Mouse (Mus musculus) stomach, embryonic 16.5 days (tissue): ENCODE results near the gene Tat. TPM values are rescaled to one million over a fixed set of nuclear protein-coding genes. Genes with fewer than 3 reads are reported as not detected.

Source experiments
- ATAC-seq: fragments of 200-750 bp; cut with Nextera tagmentation; 2 replicates; pipeline ENCODE4 v1.8.0; 2017; ENCODE audit warnings: moderate number of reproducible peaks, moderate TSS enrichment; ENCODE audit not compliant: insufficient read depth, low FRiP score
- H3K27ac ChIP-seq: fragments of 300-500 bp; sonication (generic); 2 replicates; pipeline ENCODE4 v1.5.1; 2014; ENCODE audit warnings: low read length
- H3K27me3 ChIP-seq: fragments of 300-500 bp; sonication (generic); 2 replicates; pipeline ENCODE4 v1.6.1; 2014; ENCODE audit warnings: low read length, control low read depth, mixed read lengths; ENCODE audit not compliant: control insufficient read depth, insufficient read depth
- H3K36me3 ChIP-seq: fragments of 300-500 bp; sonication (generic); 2 replicates; pipeline ENCODE4 v1.6.1; 2014; ENCODE audit warnings: low read length; ENCODE audit not compliant: control insufficient read depth, insufficient read depth
- H3K4me1 ChIP-seq: fragments of 300-500 bp; sonication (generic); 2 replicates; pipeline ENCODE4 v1.6.1; 2014; ENCODE audit warnings: low read length, control low read depth, mixed read lengths; ENCODE audit not compliant: control insufficient read depth, insufficient read depth
- H3K4me2 ChIP-seq: fragments of 300-500 bp; sonication (generic); 2 replicates; pipeline ENCODE4 v1.6.1; 2014; ENCODE audit warnings: low read depth, low read length, mixed read lengths
- H3K4me3 ChIP-seq: fragments of 300-500 bp; sonication (generic); replicated peaks from 2 replicates; pipeline ENCODE4 v1.5.1; 2014; ENCODE audit warnings: mild to moderate bottlenecking, low read length
- H3K9ac ChIP-seq: fragments of 300-500 bp; sonication (generic); 2 replicates; pipeline ENCODE4 v1.6.1; 2014; ENCODE audit warnings: low read length
- H3K9me3 ChIP-seq: fragments of 300-500 bp; sonication (generic); replicated peaks from 2 replicates; pipeline ENCODE4 v1.6.1; 2016; ENCODE audit warnings: low read length, control low read depth; ENCODE audit not compliant: control insufficient read depth
- whole genome bisulfite sequencing: fragments of 180-500 bp; shearing (Covaris S2); extraction: QIAGEN DNeasy Blood & Tissue Kit; methylation state at CpG from one replicate; pipeline ENCODE4 v1.1.7; 2014; 5-methylcytosine and 5-hydroxymethylcytosine counted together
- polyA plus RNA-seq: library from polyadenylated mRNA; unstranded; fragments of >200 nt; fragmentation: Nextera tagmentation; extraction: Ambion mirVana; gene quantifications from 2 replicates; pipeline ENCODE4 v1.2.1, GENCODE M21; 2015

Tat gene
- not detected in 2 replicates for polyA plus RNA-seq

- Histone ChIP-seq H3K27ac (no peak within 1 kb of the TSS), H3K4me1 (no peaks in the 10 kb centered on the region), H3K4me3 (no peak within 1 kb of the TSS), H3K4me2 (no peak within 1 kb of the TSS), H3K36me3 (no peaks in the 10 kb centered on the region), H3K9me3 (no peaks in the 10 kb centered on the region), H3K27me3 (no peaks in the 10 kb centered on the region), H3K9ac (no peak within 1 kb of the TSS)
- no peak for ATAC-seq
- 79% methylated on average over 8 of the region's 8 CpGs for WGBS
Observed at GRCm38 (mm10) chr8:109990224-109990623, at the start of gene Tat. Tat (plus strand) TSS chr8:109990437.

DNA sequence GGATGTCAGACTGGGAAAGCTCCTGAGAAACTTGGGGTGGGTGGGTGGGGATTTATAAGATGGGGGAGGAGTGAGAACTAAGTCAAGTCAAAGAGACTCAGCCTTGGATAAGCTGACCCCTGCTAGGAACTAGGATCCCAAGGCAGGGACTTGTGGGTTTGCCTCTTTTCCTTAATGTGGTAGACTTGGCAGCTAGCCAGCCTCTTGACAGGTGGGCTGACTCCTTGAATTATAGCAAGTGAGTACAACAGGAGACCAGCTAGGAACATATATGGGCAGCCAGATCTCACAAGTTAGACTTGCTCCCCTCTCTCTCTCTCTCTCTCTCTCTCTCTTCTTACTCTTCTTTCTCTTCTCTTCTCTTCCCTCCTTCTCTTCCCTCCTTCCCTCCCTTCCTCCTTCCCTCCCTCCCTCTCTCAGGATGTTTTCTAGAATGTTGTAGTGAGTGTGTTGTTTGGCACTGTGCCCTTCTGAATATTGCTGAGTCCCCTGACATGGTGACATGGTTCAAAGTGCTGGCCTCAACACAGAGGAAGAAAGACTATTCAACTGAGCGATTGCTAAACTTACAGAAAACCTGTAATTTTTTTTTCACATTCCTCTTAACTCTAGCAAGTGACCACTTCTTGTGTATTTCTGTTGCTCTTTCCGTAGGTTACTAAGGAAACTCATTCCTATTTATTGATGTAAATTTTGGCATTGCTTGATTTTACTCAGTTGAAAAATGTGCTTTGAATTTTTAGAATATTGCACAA, 48.5 kb upstream of the Tat start:
- WGBS = 64% methylated on average over 2 of the region's 2 CpGs
- no peak overlapping the region for H3K27ac ChIP-seq
- H3K4me2 ChIP-seq = no peak overlapping the region
- H3K4me3 ChIP-seq = no peak overlapping the region
- peaks cover 11% of the 10 kb centered on the region for H3K36me3 ChIP-seq
- no peak for ATAC-seq
- H3K4me1 ChIP-seq = peaks cover 5% of the 10 kb centered on the region; the same call in 1 of the 2 replicates
- H3K9ac ChIP-seq = no peak overlapping the region
- no peaks in the 10 kb centered on the region for H3K9me3 ChIP-seq
- no peaks in the 10 kb centered on the region for H3K27me3 ChIP-seq

DNA sequence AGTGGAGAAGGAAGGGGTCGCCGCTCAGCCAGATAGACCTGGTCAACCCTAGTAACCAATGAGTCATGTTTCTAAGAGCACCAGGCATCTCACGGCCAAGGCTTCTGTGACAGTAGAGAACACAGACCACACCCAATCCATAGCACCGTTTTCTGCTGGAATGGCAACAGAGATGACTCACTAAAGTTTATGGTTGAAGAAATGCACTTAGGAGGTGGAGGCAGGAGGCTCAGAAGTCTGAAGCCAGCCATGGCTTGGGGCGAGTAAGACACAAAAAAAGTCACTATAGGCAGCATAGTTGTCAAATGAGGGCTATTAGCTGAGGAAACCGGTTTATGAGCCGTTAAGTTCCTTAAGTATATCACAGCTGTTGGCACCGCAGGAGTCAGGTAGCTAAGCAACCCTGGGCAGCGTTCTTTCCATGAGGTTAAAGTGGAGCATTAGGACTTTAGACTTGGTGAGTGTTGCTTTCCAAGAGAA, 45.0 kb upstream of the Tat start:
- Histone ChIP-seq H3K4me3 (no peak overlapping the region), H3K4me1 (peaks cover 5% of the 10 kb centered on the region), H3K27ac (no peak overlapping the region), H3K27me3 (peaks cover 7% of the 10 kb centered on the region), H3K36me3 (peaks cover 4% of the 10 kb centered on the region; the same call in 1 of the 2 replicates), H3K4me2 (no peak overlapping the region), H3K9ac (no peak overlapping the region), H3K9me3 (no peaks in the 10 kb centered on the region)
- no peak for ATAC-seq
- WGBS = 44% methylated on average over 9 of the region's 9 CpGs

- Histone ChIP-seq H3K4me2 (no peak overlapping the region), H3K27ac (peak overlapping the region; percentile 8; the same call in 1 of the 2 replicates), H3K36me3 (no peaks in the 10 kb centered on the region), H3K4me3 (no peak overlapping the region), H3K9ac (no peak overlapping the region), H3K4me1 (peaks cover 5% of the 10 kb centered on the region), H3K9me3 (no peaks in the 10 kb centered on the region), H3K27me3 (peaks cover 7% of the 10 kb centered on the region)
- 74% methylated on average over 7 of the region's 7 CpGs for WGBS
- ATAC-seq = no peak
Observed at GRCm38 (mm10) chr8:109945694-109946093, 44.5 kb upstream of the Tat start.

GRCm38 (mm10) chr8:109946272-109946671, 44.0 kb upstream of the Tat start:
- H3K4me3 ChIP-seq = no peak overlapping the region
- H3K27ac ChIP-seq = no peak overlapping the region
- H3K9ac ChIP-seq = no peak overlapping the region
- H3K9me3 ChIP-seq = no peaks in the 10 kb centered on the region
- no peaks in the 10 kb centered on the region for H3K36me3 ChIP-seq
- H3K27me3 ChIP-seq = peaks cover 7% of the 10 kb centered on the region
- WGBS = 85% methylated on average over 7 of the region's 7 CpGs
- ATAC-seq = no peak
- no peak overlapping the region for H3K4me2 ChIP-seq
- H3K4me1 ChIP-seq = peaks cover 5% of the 10 kb centered on the region

GRCm38 (mm10) chr8:109947447-109948284, 42.6 kb upstream of the Tat start:
- H3K4me1 ChIP-seq = peaks cover 5% of the 10 kb centered on the region; the same call in 1 of the 2 replicates
- H3K36me3 ChIP-seq = no peaks in the 10 kb centered on the region
- peak overlapping the region; percentile 38; the same call in 1 of the 2 replicates for H3K9ac ChIP-seq
- H3K27ac ChIP-seq = no peak overlapping the region
- no peak for ATAC-seq
- peak overlapping the region; percentile 35 for H3K4me3 ChIP-seq
- H3K27me3 ChIP-seq = peaks cover 7% of the 10 kb centered on the region
- 3% methylated on average over 26 of the region's 26 CpGs for WGBS
- H3K4me2 ChIP-seq = peak overlapping the region; percentile 49
- no peaks in the 10 kb centered on the region for H3K9me3 ChIP-seq

DNA sequence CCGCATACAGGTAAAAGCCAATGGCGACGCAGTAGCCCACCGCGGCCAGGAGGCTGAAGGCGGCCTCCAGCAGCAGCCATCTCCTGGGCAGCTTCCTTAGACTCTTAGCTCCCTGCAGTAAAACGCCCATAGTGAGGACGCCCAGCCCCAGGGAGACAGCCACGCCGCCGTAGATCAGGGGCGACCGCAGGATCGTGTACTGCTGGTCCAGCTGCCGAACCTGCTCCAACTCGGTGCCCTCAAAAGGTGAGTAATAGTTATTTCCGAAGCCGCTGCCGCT, 42.0 kb upstream of the Tat start:
- H3K36me3 ChIP-seq = no peaks in the 10 kb centered on the region
- peak overlapping the region; percentile 49 for H3K4me2 ChIP-seq
- 4% methylated on average over 19 of the region's 19 CpGs for WGBS
- H3K27me3 ChIP-seq = peaks cover 7% of the 10 kb centered on the region
- peaks cover 5% of the 10 kb centered on the region; the same call in 1 of the 2 replicates for H3K4me1 ChIP-seq
- H3K9me3 ChIP-seq = no peaks in the 10 kb centered on the region
- peak overlapping the region; percentile 38; the same call in 1 of the 2 replicates for H3K9ac ChIP-seq
- ATAC-seq = no peak
- H3K27ac ChIP-seq = no peak overlapping the region
- peak overlapping the region; percentile 35 for H3K4me3 ChIP-seq

GRCm38 (mm10) chr8:109952171-109952570, 38.1 kb upstream of the Tat start:
- H3K36me3 ChIP-seq = no peaks in the 10 kb centered on the region
- no peak overlapping the region for H3K27ac ChIP-seq
- H3K4me1 ChIP-seq = peaks cover 3% of the 10 kb centered on the region; the same call in 1 of the 2 replicates
- H3K9ac ChIP-seq = no peak overlapping the region
- H3K4me3 ChIP-seq = no peak overlapping the region
- ATAC-seq = no peak
- WGBS = 66% methylated on average over 7 of the region's 7 CpGs
- H3K27me3 ChIP-seq = peaks cover 7% of the 10 kb centered on the region
- no peak overlapping the region for H3K4me2 ChIP-seq
- no peaks in the 10 kb centered on the region for H3K9me3 ChIP-seq

- 57% methylated on average over 13 of the region's 13 CpGs for WGBS
- Histone ChIP-seq H3K9me3 (no peaks in the 10 kb centered on the region), H3K4me1 (peaks cover 15% of the 10 kb centered on the region), H3K4me3 (no peak overlapping the region), H3K27me3 (no peaks in the 10 kb centered on the region), H3K36me3 (no peaks in the 10 kb centered on the region), H3K4me2 (no peak overlapping the region), H3K9ac (no peak overlapping the region), H3K27ac (no peak overlapping the region)
- ATAC-seq = no peak
Observed at GRCm38 (mm10) chr8:109954486-109954948, 35.7 kb upstream of the Tat start.
